8 mouse cellular contexts compared by ENCODE assay signal in genomic region chr7:27446521-27447418, GRCm38 (mm10). TPM values are rescaled to one million over a fixed set of nuclear protein-coding genes. Genes with fewer than 3 reads are reported as not detected.
DNase-seq lines count a peak whose midpoint lies in the region; ATAC-seq and TF ChIP-seq lines count a peak whose summit lies in the region.

No protein-coding gene starts in this region.

- H3K4me1 ChIP-seq in lung, embryonic 14.5 days (ENCODE audit: insufficient read depth) = peaks cover 5% of the 10 kb centered on the region; the same call in 1 of the 2 replicates
- peaks cover 17% of the 10 kb centered on the region for H3K4me1 ChIP-seq in forebrain, embryonic 16.5 days (replicated peaks; ENCODE audit: control insufficient read depth, insufficient read depth, low read length)
- H3K4me1 ChIP-seq in hindbrain, postnatal 0 days (ENCODE audit: insufficient read depth, low read length) = no peaks in the 10 kb centered on the region

- H3K36me3 ChIP-seq in lung, embryonic 14.5 days (ENCODE audit: insufficient read depth) = no peaks in the 10 kb centered on the region
- no peaks in the 10 kb centered on the region for H3K36me3 ChIP-seq in forebrain, embryonic 16.5 days (ENCODE audit: control insufficient read depth, insufficient read depth)
- no peaks in the 10 kb centered on the region; the same call in 1 of the 2 replicates for H3K36me3 ChIP-seq in hindbrain, postnatal 0 days (ENCODE audit: insufficient read depth, low read length)

- 7% methylated on average over 53 of the region's 53 CpGs for WGBS in lung, embryonic 14.5 days
- 12% methylated on average over 23 of the region's 53 CpGs for WGBS in forebrain, embryonic 16.5 days
- 7% methylated on average over 40 of the region's 53 CpGs for WGBS in hindbrain, postnatal 0 days

- peaks cover 20% of the 10 kb centered on the region for H3K27me3 ChIP-seq in lung, embryonic 14.5 days (ENCODE audit: insufficient read depth, low read length)
- H3K27me3 ChIP-seq in forebrain, embryonic 16.5 days (replicated peaks; ENCODE audit: control insufficient read depth, insufficient read depth, low read length) = no peaks in the 10 kb centered on the region
- no peaks in the 10 kb centered on the region for H3K27me3 ChIP-seq in hindbrain, postnatal 0 days (ENCODE audit: insufficient read depth, low read length)

- peak overlapping the region; percentile 58 for H3K4me3 ChIP-seq in lung, embryonic 14.5 days (ENCODE audit: low read depth, low read length)
- peak overlapping the region; percentile 59 for H3K4me3 ChIP-seq in forebrain, embryonic 16.5 days (replicated peaks; ENCODE audit: low read length)
- peak overlapping the region; percentile 61 for H3K4me3 ChIP-seq in hindbrain, postnatal 0 days (ENCODE audit: low read length)

- H3K9me3 ChIP-seq in lung, embryonic 14.5 days (ENCODE audit: low read depth, low read length) = no peaks in the 10 kb centered on the region
- H3K9me3 ChIP-seq in forebrain, embryonic 16.5 days (ENCODE audit: control insufficient read depth, low read length) = no peaks in the 10 kb centered on the region
- H3K9me3 ChIP-seq in hindbrain, postnatal 0 days (ENCODE audit: low read length) = no peaks in the 10 kb centered on the region

- TF ChIP-seq CTCF in lung, embryonic 14.5 days (IDR thresholded peaks at IDR 0.05; ENCODE audit: low read depth) = no peak
- TF ChIP-seq CTCF in hindbrain, postnatal 0 days (IDR thresholded peaks at IDR 0.05; ENCODE audit: low read depth) = no peak

- peak; percentile 5 for ATAC-seq in lung, embryonic 14.5 days (ENCODE audit: insufficient read depth)
- ATAC-seq in cerebellum, adult (ENCODE audit: insufficient number of reproducible peaks, low FRiP score, low TSS enrichment) = peak; percentile 29; the same call in 1 of the 2 replicates
- peak; percentile 52 for ATAC-seq in forebrain, embryonic 16.5 days
- peak; percentile 72 for ATAC-seq in hindbrain, postnatal 0 days
- peak; percentile 0; the same call in 1 of the 2 replicates for ATAC-seq in monocyte, adult 5-6 weeks (replicated peaks; ENCODE audit: insufficient number of reproducible peaks, low FRiP score, low TSS enrichment, poor library complexity, severe bottlenecking)

- DNase-seq in lung, embryonic 14.5 days = peak; percentile 34
- no peak for DNase-seq in lung, postnatal 14 days
- peak; percentile 76 for DNase-seq in hindbrain, postnatal 0 days (ENCODE audit: low spot score)
- DNase-seq in left cerebral cortex, postnatal 36 days (ENCODE audit: low spot score in 2 of 2) = peak; percentile 76 to 80
- DNase-seq in ovary, adult 18-20 months (ENCODE audit: low spot score) = no peak

- H3K4me2 ChIP-seq in lung, embryonic 14.5 days = peak overlapping the region; percentile 93
- H3K4me2 ChIP-seq in forebrain, embryonic 16.5 days (ENCODE audit: low read length) = peak overlapping the region; percentile 93
- H3K4me2 ChIP-seq in hindbrain, postnatal 0 days (ENCODE audit: low read depth, low read length) = peak overlapping the region; percentile 67

- no peak overlapping the region for H3K27ac ChIP-seq in lung, embryonic 14.5 days (ENCODE audit: low read depth)
- peak overlapping the region; percentile 26 for H3K27ac ChIP-seq in forebrain, embryonic 16.5 days (ENCODE audit: low read length)
- peak overlapping the region; percentile 83 for H3K27ac ChIP-seq in hindbrain, postnatal 0 days

- peak overlapping the region; percentile 65 for H3K9ac ChIP-seq in lung, embryonic 14.5 days
- H3K9ac ChIP-seq in forebrain, embryonic 16.5 days (replicated peaks; ENCODE audit: low read depth, low read length) = peak overlapping the region; percentile 64
- H3K9ac ChIP-seq in hindbrain, postnatal 0 days (replicated peaks; ENCODE audit: low read length) = peak overlapping the region; percentile 86

- intact Hi-C loops in left cerebral cortex, postnatal 36 days (cut with DNase I) = loop anchor here (2.0 to 5.0 kb wide), 4 partner anchors 40 to 109 kb away; partner anchors contain the start of genes Ltbp4 and Sertad1

RNA-seq across cellular contexts. Expression of gene Sptbn4, which starts 0.7 kb away (rescaled TPM):
- polyA plus RNA-seq in lung, embryonic 14.5 days (2014; fragmentation: Nextera tagmentation; extraction: Ambion mirVana) = 0.31 and 0.51 TPM in 2 replicates
- 2.3 and 2.5 TPM in 2 replicates for polyA plus RNA-seq in forebrain, embryonic 16.5 days (2015; fragmentation: Nextera tagmentation; extraction: Ambion mirVana)
- 24.1 and 24.8 TPM in 2 replicates for total RNA-seq in hindbrain, postnatal 0 days (2014; rRNA removed)
- 2.8 and 3.4 TPM in 2 replicates for polyA plus RNA-seq in hindbrain, postnatal 0 days (2015; fragmentation: Nextera tagmentation; extraction: Ambion mirVana)
- total RNA-seq in left cerebral cortex, postnatal 36 days (2021) = 100 to 1,000 TPM; 124 to 166 TPM
- total RNA-seq in monocyte, adult 5-6 weeks (2017) = not detected in 3 replicates

RNA-seq across cellular contexts. Expression of gene Blvrb, which starts 1.0 kb away (rescaled TPM):
- 54.5 and 56.0 TPM in 2 replicates for polyA plus RNA-seq in lung, embryonic 14.5 days (2014; fragmentation: Nextera tagmentation; extraction: Ambion mirVana)
- polyA plus RNA-seq in forebrain, embryonic 16.5 days (2015; fragmentation: Nextera tagmentation; extraction: Ambion mirVana) = 14.9 and 16.8 TPM in 2 replicates
- 19.7 and 23.9 TPM in 2 replicates for total RNA-seq in hindbrain, postnatal 0 days (2014; rRNA removed)
- polyA plus RNA-seq in hindbrain, postnatal 0 days (2015; fragmentation: Nextera tagmentation; extraction: Ambion mirVana) = 23.0 and 23.4 TPM in 2 replicates
- 10 to 100 TPM; 17.0 to 18.0 TPM for total RNA-seq in left cerebral cortex, postnatal 36 days (2021)
- total RNA-seq in monocyte, adult 5-6 weeks (2017) = 20.7 to 49.1 TPM (median 37.2 TPM) in 3 replicates

RNA-seq across cellular contexts. Expression of gene Sertad3, which starts 26.8 kb away (rescaled TPM):
- 22.0 and 24.3 TPM in 2 replicates for polyA plus RNA-seq in lung, embryonic 14.5 days (2014; fragmentation: Nextera tagmentation; extraction: Ambion mirVana)
- polyA plus RNA-seq in forebrain, embryonic 16.5 days (2015; fragmentation: Nextera tagmentation; extraction: Ambion mirVana) = 11.6 and 14.8 TPM in 2 replicates
- 5.0 and 6.3 TPM in 2 replicates for total RNA-seq in hindbrain, postnatal 0 days (2014; rRNA removed)
- polyA plus RNA-seq in hindbrain, postnatal 0 days (2015; fragmentation: Nextera tagmentation; extraction: Ambion mirVana) = 7.9 and 8.4 TPM in 2 replicates
- 1 to 10 TPM; 2.7 to 2.8 TPM for total RNA-seq in left cerebral cortex, postnatal 36 days (2021)
- 14.3 to 26.8 TPM (median 14.9 TPM) in 3 replicates for total RNA-seq in monocyte, adult 5-6 weeks (2017)

RNA-seq across cellular contexts. Expression of gene Sertad1, which starts 39.9 kb away (rescaled TPM):
- polyA plus RNA-seq in lung, embryonic 14.5 days (2014; fragmentation: Nextera tagmentation; extraction: Ambion mirVana) = 39.3 and 42.5 TPM in 2 replicates
- polyA plus RNA-seq in forebrain, embryonic 16.5 days (2015; fragmentation: Nextera tagmentation; extraction: Ambion mirVana) = 6.5 and 7.0 TPM in 2 replicates
- total RNA-seq in hindbrain, postnatal 0 days (2014; rRNA removed) = 7.2 and 9.4 TPM in 2 replicates
- polyA plus RNA-seq in hindbrain, postnatal 0 days (2015; fragmentation: Nextera tagmentation; extraction: Ambion mirVana) = 7.7 and 8.8 TPM in 2 replicates
- 10 to 100 TPM; 17.2 to 20.0 TPM for total RNA-seq in left cerebral cortex, postnatal 36 days (2021)
- total RNA-seq in monocyte, adult 5-6 weeks (2017) = 14.4 to 44.5 TPM (median 30.3 TPM) in 3 replicates

RNA-seq across cellular contexts. Expression of gene Prx, which starts 52.4 kb away (rescaled TPM):
- polyA plus RNA-seq in lung, embryonic 14.5 days (2014; fragmentation: Nextera tagmentation; extraction: Ambion mirVana) = 2.5 and 2.9 TPM in 2 replicates
- 1.1 and 1.3 TPM in 2 replicates for polyA plus RNA-seq in forebrain, embryonic 16.5 days (2015; fragmentation: Nextera tagmentation; extraction: Ambion mirVana)
- 1.8 and 2.1 TPM in 2 replicates for total RNA-seq in hindbrain, postnatal 0 days (2014; rRNA removed)
- 2.1 and 2.5 TPM in 2 replicates for polyA plus RNA-seq in hindbrain, postnatal 0 days (2015; fragmentation: Nextera tagmentation; extraction: Ambion mirVana)
- total RNA-seq in left cerebral cortex, postnatal 36 days (2021) = under 1 TPM; 0.25 to 0.48 TPM
- total RNA-seq in monocyte, adult 5-6 weeks (2017) = 0.19 to 0.53 TPM (median 0.38 TPM) in 3 replicates

Comparison
In these comparisons a context has a peak if more than half of its experiments do, and no peak if none do; other contexts are left out.
1. DNase-seq: peak in lung, embryonic 14.5 days (single experiment), hindbrain, postnatal 0 days (single experiment) and left cerebral cortex, postnatal 36 days (2 of 2); none in lung, postnatal 14 days (single experiment) and ovary, adult 18-20 months (single experiment).
2. ATAC-seq: peak in every context shown above with its lines; median percentile 72 in hindbrain, postnatal 0 days; 52 in forebrain, embryonic 16.5 days; 29 in cerebellum, adult; 5 in lung, embryonic 14.5 days; 0 in monocyte, adult 5-6 weeks.
3. RNA of gene Sptbn4, which starts 0.7 kb away (total RNA-seq): 124 to 166 TPM in left cerebral cortex, postnatal 36 days and 24.1 to 24.8 TPM in hindbrain, postnatal 0 days; not detected in monocyte, adult 5-6 weeks; every median in the first group is over 10 times any median in the second.
4. Peak in every context shown above with its lines, with median percentiles within 50 percentile points of each other: H3K4me2 ChIP-seq, H3K4me3 ChIP-seq and H3K9ac ChIP-seq.